In the genomic region with DNA sequence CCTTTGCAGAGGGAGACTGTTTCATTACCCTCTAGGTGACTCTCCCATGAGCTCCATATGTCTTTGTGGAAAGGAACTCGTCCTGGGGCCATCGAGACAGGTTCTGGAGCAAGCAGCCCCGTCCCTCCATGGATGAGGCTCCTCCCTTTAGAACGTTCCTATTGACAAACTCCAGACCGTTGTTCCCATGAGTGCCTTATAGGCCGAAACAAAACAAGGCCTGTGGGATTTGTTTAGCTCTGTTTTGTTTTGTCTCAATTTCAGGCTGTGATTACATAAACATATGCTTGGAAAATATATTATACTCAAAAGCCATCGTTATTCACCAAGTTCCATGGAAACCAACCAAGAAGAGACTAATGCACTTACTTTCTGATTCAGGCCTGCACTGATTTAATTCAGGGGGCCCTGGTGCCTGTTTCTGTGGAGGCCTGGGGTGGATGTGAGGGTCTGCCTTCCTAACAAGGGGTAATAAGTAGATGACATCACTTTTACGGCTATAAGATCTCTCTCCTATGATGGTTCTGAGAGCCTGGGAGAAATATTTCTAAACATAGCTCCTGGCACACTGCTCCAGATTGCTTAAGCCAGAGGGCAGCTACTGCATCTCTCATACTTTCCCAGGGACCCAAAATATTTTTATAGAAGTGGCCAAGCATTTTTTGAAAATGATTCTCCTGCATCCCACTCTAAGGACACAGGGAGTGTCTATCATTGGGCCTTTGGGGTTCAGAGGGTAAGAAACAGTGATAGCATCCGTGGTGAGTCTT, we compare ENCODE assay signal across 14 mouse cellular contexts.
DNase-seq lines count a peak whose midpoint lies in the region; ATAC-seq lines count a peak whose summit lies in the region.
"Had no signal": no experiment of that assay in that cellular context is flagged by ENCODE, and none has a peak within 500 bp of the region (broad histone marks: within the 10 kb centered on the region; RNA-seq: fewer than 3 reads in every experiment).

No protein-coding gene starts in this region.

- H3K27me3 ChIP-seq in heart, embryonic 14.5 days (ENCODE audit: control insufficient read depth, insufficient read depth, low read length): no peaks in the 10 kb centered on the region
- H3K27me3 ChIP-seq in embryonic facial prominence, embryonic 14.5 days (replicated peaks; ENCODE audit: control insufficient read depth, insufficient read depth, low read length): no peaks in the 10 kb centered on the region
- H3K27me3 ChIP-seq in limb, embryonic 15.5 days: no peaks in the 10 kb centered on the region

- H3K9me3 ChIP-seq in heart, embryonic 14.5 days (ENCODE audit: control insufficient read depth, low read length): no peaks in the 10 kb centered on the region
- H3K9me3 ChIP-seq in embryonic facial prominence, embryonic 14.5 days (ENCODE audit: control insufficient read depth, low read length): no peaks in the 10 kb centered on the region
- H3K9me3 ChIP-seq in limb, embryonic 15.5 days: no peaks in the 10 kb centered on the region

- no peak for ATAC-seq in heart, embryonic 14.5 days (ENCODE audit: insufficient number of reproducible peaks, insufficient read depth, low FRiP score, low read depth)
- ATAC-seq in embryonic facial prominence, embryonic 14.5 days (ENCODE audit: low read depth): peak; percentile 57; the same call in 1 of the 2 replicates
- no peak for ATAC-seq in limb, embryonic 15.5 days (ENCODE audit: insufficient number of reproducible peaks, low FRiP score, low TSS enrichment, low read depth)
- ATAC-seq: forebrain, embryonic 14.5 days; hindbrain, postnatal 0 days had no signal

- H3K4me1 ChIP-seq in heart, embryonic 14.5 days (ENCODE audit: control insufficient read depth in 2 of 2, insufficient read depth in 2 of 2, low read length in 2 of 2): peaks cover 12 to 42% of the 10 kb centered on the region in 2 experiments
- peaks cover 14% of the 10 kb centered on the region for H3K4me1 ChIP-seq in embryonic facial prominence, embryonic 14.5 days (ENCODE audit: control insufficient read depth, insufficient read depth, low read length)
- peaks cover 22% of the 10 kb centered on the region for H3K4me1 ChIP-seq in limb, embryonic 15.5 days

- H3K9ac ChIP-seq in heart, embryonic 14.5 days (ENCODE audit: low read length): no peak overlapping the region
- H3K9ac ChIP-seq in embryonic facial prominence, embryonic 14.5 days (ENCODE audit: low read depth, low read length): no peak overlapping the region
- no peak overlapping the region for H3K9ac ChIP-seq in limb, embryonic 15.5 days
- H3K9ac ChIP-seq: liver, embryonic 14.5 days had no signal

- 0 out of 2 replicates have a peak overlapping the region, but pooled peaks have one; percentile 21 for H3K4me2 ChIP-seq in heart, embryonic 14.5 days (ENCODE audit: low read length)
- no peak overlapping the region for H3K4me2 ChIP-seq in embryonic facial prominence, embryonic 14.5 days (ENCODE audit: low read depth, low read length)
- H3K4me2 ChIP-seq in limb, embryonic 15.5 days: no peak overlapping the region

- 36% methylated on average over 9 of the region's 9 CpGs for WGBS in heart, embryonic 14.5 days
- WGBS in embryonic facial prominence, embryonic 14.5 days: 45% methylated on average over 9 of the region's 9 CpGs
- WGBS in limb, embryonic 15.5 days: 27% methylated on average over 9 of the region's 9 CpGs

- peak overlapping the region; percentile 77 to 85 for H3K27ac ChIP-seq in heart, embryonic 14.5 days (replicated peaks in 1 of 2; ENCODE audit: control insufficient read depth in 1 of 2, insufficient read depth in 1 of 2, low read depth in 2 of 2, low read length in 2 of 2)
- peak overlapping the region; percentile 68 for H3K27ac ChIP-seq in embryonic facial prominence, embryonic 14.5 days (replicated peaks; ENCODE audit: low read depth, low read length)
- peak overlapping the region; percentile 72 for H3K27ac ChIP-seq in limb, embryonic 15.5 days
- H3K27ac ChIP-seq: hindbrain, postnatal 0 days; liver, embryonic 14.5 days had no signal

- no peaks in the 10 kb centered on the region for H3K36me3 ChIP-seq in heart, embryonic 14.5 days (ENCODE audit: control insufficient read depth, insufficient read depth, low read length)
- H3K36me3 ChIP-seq in embryonic facial prominence, embryonic 14.5 days (ENCODE audit: control insufficient read depth, insufficient read depth, low read length): no peaks in the 10 kb centered on the region; the same call in 1 of the 2 replicates
- no peaks in the 10 kb centered on the region for H3K36me3 ChIP-seq in limb, embryonic 15.5 days

- DNase-seq in heart, adult 9 months (ENCODE audit: low spot score in 2 of 2): no peak
- peak; percentile 78 for DNase-seq in Muller cell, postnatal 12 days (ENCODE audit: inconsistent ontology term)
- peak; percentile 73 for DNase-seq in embryonic facial prominence, embryonic 14.5 days (ENCODE audit: low spot score)
- DNase-seq in cerebellum, adult 8-10 months: no peak
- DNase-seq in yolk sac, embryonic 10.5 days (ENCODE audit: low spot score): no peak
- DNase-seq: cerebellum, adult 18-20 months; gastrocnemius, postnatal 36 days; kidney, postnatal 25 days; thymus, postnatal 4 days had no signal

- H3K4me3 ChIP-seq in heart, embryonic 14.5 days (ENCODE audit: control insufficient read depth in 1 of 2, insufficient read depth in 1 of 2, low read depth in 1 of 2, low read length in 2 of 2): no peak overlapping the region
- no peak overlapping the region for H3K4me3 ChIP-seq in embryonic facial prominence, embryonic 14.5 days (ENCODE audit: low read depth, low read length)
- H3K4me3 ChIP-seq in limb, embryonic 15.5 days: no peak overlapping the region

Comparison
In these comparisons a context has a peak if more than half of its experiments do, and no peak if none do; other contexts are left out.
1. DNase-seq: peak in Muller cell, postnatal 12 days (single experiment) and embryonic facial prominence, embryonic 14.5 days (single experiment); none in heart, adult 9 months (0 of 2), cerebellum, adult 8-10 months (single experiment) and yolk sac, embryonic 10.5 days (single experiment).
2. Peak in every context shown above with its lines, with median percentiles within 50 percentile points of each other: H3K27ac ChIP-seq.